Mouse (Mus musculus) bone marrow, adult 2 months (tissue): Measurements from ENCODE around the gene Mad2l2.
A peak's percentile ranks its signal among the peaks of the same experiment; 100 is the strongest.

ENCODE experiments used
- CTCF ChIP-seq: fragments of 200-500 bp; IDR thresholded peaks from 2 replicates; pipeline ENCODE4 v1.5.1; 2011; ENCODE audit warnings: low read length, control low read depth; ENCODE audit not compliant: control insufficient read depth, insufficient read depth
- POLR2A ChIP-seq: fragments of 200-500 bp; IDR thresholded peaks from 2 replicates; pipeline ENCODE4 v1.6.1; 2011; ENCODE audit warnings: low read depth, mild to moderate bottlenecking, control low read depth, low read length, borderline replicate concordance; ENCODE audit not compliant: control insufficient read depth

GRCm38 (mm10) chr4:148166986-148167385, 36.8 kb downstream of the Mad2l2 start:
- TF ChIP-seq CTCF (peak; percentile 66), POLR2A (no peak)
